Mouse (Mus musculus) testis, postnatal 14 days (tissue): ENCODE results near the gene Lhpp.

Experiments used
- DNase-seq: peaks from one replicate; pipeline ENCODE4 v3.0.0; 2021; ENCODE audit warnings: low spot score

The Lhpp gene

DNA sequence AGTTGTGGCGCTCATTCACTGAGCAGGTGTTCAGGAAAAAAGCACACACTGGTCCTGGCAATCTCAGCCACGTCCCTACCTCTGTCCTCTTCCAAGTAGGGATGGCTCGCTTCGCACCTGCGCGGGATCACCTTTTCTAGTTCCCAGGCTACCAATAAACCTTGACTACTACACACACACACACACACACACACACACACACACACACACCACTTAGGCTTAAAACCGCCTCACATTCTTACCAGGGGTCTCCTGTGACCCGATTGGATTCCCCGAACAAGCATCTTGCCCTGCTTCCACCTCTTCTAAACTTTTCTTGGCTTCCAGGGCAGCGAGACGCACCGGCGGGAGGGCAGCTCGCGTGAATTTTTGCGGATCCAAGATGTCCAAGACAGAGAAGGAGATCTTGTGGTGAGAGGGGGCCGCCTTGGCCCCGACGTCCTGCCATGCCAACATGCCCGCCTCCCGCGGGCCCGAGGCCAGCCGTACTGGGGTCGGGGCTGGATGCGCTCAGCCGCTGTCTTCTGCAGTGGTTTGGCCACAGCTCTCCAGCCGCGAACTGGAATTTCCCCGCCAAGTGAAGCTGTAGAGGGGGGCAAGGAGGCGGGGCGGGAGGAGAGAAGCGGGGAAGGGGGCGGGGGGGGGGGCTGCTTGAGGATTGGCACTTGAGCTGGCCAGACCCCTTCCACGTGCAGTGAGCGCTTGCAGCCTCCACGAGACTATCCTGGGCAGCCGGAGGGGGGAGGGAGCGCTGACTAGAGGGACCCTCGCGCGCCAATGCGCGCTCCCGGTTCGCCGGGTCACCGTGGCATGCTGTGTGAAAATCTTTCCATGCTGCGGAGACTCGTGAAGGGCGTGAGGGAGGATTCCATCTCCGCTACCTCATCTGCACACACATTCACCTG lies 11.1 kb upstream of the Lhpp start, which contains the start of gene Nkx1-2:
Gene Nkx1-2 (minus strand): TSS at position 567 of the 905 bp plus-strand sequence.
- DNase-seq, result no peak

DNA sequence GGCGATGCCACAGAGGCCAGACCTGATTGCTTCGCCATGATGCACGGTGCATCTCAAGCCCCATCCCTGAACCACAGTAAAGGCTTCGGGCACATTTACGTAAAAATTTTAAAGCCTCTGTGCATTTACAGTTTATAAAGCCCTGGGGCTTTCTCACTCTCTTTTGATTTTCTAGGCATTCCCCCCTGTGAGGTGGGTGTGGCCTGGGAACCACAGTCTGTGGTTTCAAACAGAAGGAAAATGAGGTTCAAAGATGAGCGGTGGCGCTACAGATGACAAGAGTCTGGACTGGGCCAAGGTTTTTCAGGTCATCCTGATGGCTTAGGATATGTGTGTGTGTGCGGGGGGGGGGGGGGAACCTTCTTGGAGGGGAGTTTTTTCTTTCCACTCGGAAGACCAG lies 10.4 kb upstream of the Lhpp start:
- no peak for DNase-seq

DNA sequence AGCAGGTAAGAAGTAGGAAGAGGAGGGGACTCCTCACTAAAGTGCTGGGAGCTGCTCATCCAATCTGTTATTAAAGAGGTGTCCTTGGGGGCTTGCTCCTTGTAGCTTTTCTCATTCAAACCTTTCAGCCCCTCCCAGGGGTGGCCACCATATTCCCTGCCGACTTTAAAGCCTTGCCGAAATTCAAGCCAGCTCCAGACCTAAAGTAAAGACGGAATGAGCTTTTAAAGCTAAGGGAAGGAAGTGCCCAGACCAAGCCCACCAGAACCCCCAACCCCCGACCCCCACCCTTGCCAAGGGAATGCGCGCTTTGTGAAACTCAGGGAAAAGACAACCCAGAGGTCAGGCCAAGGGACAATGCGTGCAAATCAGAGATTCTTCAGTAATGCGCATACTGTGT lies 9.5 kb upstream of the Lhpp start:
- no peak for DNase-seq

DNA sequence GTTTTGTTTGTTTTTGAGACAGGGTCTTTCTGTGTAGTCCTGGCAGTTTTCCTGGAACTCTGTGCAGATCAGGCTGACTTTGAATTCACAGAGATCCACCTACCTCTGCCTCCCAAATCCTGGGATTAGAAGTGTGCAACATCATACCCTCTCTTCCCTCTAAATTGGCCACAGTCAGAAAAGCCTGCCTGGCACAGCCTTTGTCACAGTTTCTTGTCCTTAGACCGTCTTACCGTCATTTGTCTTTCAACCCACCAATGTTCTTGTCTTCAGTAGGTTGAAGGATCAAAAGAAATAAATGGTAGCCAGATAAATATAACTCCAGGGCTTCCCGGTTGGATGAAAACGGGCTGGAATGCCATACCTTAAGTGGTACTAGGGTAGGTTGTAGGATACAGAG lies 5.7 kb upstream of the Lhpp start:
- DNase-seq, result no peak

DNA sequence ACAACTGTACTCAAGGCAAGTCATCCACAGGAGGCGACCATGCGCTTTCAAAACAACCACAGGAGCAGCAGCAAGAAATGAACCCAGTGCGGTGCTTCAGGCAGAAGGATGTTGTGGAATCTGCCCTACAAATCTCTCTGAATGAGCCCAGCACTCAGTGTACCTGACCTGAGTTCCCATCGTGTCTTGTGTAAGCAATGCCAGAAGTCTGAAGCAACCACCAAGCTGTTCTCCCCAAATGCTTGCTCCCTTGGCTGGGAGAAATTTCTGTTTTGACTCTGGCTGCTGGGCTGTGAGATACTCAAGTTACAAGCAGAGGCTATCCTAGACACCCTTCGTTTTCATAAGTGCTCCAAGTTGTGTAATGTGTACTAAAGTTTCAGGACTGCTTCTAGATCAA lies 4.7 kb upstream of the Lhpp start:
- no peak for DNase-seq

DNA sequence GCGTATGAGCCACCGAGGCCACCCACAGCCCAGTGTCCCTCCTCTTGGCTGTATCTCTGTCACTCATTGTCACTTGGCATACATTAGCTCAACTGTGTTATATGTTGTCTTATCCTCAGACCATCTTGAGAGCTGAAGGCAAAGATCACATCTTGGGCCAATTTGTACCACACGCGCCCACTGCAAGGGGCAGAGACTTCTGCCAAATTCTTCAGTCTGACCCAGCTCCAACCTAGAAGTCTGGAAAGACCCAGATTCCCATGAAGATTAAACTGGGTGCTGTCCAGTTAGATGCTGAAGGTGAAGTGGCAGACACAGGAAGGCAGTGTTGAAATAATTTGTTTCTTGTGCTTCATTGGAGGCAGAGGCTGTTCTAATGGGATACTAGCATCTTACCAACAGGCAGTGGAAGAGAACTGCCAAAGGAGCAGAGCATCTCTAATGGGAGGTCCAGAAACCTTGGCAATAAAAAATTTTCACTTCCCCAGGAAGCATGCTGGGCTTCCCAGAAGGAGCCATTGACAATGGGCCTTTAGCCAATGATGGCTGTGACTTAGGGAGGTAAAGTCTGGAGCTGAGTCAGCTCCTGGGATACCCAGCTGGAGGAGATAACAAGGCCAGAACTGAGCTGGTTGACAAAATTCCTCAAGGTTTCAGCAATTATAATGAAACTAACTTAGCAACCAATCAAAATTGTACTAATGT lies 2.0 kb upstream of the Lhpp start:
- DNase-seq, result no peak

DNA sequence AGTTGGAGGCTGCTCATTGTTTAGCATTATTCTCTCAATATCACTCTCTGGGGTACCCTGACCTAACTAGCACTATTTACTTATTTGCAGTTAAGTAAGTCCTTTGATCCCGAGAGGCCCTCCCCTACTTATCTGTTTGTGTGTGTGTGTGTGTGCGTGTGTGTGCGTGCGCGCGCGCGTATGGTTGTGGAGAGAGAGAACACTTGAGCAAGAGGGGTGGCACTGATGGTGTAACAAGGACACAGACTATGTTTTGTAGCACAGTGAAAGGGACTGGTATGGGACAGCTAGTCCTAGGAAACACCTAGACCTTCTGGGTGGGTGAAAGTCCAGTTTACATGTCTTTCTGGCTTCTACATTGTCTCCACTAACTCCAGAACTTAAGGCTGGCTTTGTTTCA lies 1.1 kb downstream of the Lhpp start:
- DNase-seq, result no peak

DNA sequence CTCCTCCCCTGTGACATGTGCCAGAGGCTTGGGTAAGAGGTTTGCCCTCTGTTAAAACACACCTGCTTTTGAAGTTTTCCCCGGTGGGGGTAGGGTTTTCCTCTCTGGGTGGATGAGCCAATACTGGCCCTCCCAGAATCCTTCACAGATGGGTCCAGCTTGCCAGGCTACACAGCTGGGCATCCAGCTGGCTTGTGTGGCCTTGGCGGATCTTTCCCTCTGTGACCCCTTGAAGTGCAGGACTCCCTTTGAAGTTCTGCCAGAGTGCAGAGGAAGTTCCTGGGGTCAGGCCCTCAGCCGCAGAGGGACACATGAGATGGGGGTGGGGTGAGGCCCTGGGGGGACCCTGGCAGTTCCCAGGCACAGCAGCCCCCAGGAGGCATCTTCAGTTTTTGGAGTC lies 4.9 kb downstream of the Lhpp start:
- no peak for DNase-seq

DNA sequence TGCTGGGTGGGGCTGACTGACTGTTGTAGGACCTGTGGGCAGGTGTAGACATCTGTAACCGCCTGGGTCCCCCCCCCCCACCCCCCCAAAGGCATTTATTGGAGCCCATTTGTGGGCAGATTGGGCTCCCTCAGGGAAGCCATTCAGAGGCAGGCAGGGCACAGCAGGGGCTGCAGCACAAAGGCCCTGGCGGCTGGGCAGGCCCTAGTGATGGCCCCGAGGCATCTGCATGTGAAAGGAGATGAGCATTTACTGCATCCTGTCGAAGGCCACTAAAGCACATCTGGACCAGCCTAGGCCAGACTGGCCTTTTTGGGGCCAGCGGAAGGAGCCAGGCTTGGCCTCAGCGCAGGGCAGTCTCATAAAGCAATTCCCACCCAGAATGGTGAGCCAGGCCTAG lies 6.0 kb downstream of the Lhpp start:
- no peak for DNase-seq

DNA sequence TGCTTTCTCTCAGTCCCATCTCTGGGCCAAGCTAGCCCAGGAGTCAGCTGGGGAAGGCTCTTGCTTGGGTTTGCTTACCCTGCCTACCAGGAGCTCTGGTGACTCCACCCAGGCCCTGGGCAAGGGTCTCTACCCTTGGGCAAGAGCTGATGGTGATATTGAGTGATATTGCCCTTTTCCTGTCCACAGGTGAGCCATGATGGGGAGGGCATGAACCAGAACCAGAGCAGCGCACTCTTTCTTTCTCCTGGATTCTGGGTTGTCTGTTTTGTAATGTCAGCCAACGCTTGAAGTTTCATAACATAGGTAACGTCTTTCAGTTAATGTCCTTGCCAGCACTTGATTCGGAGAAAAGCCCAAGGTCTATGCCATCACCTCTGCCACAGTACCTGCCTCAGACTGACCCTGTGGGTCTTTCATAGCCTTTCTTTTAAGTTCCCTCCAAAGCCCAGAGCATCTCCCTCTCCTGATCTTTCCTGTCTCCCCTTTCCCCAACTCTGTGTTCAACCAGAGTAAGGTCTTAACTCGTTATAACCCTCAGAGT lies 6.7 kb downstream of the Lhpp start:
- DNase-seq, result no peak

DNA sequence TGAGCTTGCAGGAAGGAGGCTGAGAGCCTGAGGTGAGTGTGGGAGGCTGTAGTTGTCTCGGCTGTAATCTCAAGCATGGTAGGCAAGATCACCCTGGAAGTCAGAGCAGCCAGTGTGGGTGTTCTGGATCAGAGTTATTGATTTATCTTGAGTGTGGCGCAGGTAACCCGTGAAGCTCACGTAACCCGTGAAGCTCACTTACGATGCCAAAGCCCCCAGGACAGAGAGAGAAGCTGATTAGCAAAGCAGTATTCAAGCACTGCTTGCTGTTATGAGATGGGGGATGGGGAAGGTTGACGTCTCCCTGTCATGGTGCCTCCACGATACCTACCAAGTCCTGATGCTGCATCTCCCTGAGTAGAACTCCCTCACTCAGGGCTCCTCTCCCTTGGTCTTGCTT lies 9.1 kb downstream of the Lhpp start:
- DNase-seq, result no peak

DNA sequence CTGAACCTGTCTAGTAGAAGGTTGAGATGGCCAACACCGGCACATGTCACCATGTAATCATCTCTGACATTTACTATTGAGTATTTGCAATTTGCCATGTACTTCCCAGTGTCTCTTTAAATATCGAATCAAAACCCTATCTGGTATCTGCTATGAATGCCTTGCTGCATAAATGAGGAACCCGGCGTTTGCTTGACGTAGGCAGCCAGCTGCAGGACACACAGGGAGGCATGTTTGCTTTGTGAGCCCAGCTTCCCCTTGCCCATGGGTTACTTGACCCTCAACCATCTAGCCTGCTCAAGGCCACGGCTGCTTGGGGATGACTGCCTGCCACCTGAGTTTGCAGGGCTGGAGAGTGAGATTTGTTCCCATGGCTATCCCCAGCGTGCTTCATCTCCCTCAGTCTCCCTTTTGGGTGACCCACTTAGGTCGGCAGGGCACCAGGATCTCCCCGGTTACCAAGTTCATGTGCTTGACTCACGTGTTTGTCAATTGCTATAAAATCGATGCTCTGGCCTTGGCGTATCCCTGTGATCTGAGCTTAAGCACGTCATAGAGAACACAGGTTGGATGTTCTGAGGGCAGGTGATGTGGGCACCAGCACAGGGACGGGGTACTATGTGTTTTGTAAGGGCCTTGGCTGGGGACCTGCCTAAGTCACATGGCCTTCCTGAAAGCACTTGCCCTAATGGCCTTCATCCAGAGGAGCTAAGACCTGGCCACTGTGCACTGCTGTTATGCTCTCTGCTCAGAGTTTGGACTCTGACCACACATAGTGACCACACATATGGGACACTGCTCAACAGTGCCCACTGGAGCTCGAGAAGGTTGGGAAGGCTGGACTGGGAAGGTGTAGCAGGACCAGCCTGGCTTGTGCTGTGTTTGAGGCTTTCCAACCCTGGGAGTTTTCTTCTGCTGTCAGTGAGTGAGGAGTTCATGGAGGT lies 9.8 kb downstream of the Lhpp start:
- no peak for DNase-seq

DNA sequence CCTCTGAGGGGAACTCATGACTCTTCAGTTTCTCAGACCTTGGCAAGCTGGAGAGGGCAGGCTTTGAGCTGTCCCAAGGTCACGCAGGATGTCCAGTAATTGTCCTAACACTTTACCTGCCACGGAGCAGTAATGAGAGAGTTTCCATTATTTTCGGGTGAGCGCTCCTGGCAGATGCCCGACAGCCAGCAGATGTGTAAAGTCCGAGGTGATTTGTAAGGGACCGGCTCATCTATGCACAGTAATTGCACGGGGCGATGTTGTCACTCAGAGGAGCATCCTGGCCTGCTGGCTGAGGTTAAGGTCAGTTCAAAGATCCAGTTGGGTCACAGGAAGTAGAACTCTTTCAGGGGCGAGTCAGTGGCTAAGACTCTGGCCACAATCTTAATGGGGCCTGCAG lies 13.7 kb downstream of the Lhpp start:
- DNase-seq, result no peak

DNA sequence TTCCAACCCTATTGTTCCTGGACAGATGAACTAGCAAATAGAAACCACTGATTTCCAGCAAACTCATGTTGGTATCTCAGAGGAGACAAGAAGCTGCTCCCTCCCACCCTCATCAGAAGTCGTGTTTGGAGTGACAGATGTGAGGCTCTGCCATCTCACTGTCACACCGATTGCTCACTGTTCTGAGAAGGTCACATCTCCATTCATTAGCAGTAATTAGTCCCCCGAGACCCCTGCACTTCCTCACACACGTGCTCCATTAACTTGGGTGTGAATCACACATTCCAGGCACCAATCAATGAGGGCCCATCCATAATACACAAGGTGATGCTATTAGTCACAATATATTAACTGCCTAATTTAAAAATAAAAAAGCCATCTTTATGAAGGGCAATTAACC lies 15.7 kb downstream of the Lhpp start:
- no peak for DNase-seq

DNA sequence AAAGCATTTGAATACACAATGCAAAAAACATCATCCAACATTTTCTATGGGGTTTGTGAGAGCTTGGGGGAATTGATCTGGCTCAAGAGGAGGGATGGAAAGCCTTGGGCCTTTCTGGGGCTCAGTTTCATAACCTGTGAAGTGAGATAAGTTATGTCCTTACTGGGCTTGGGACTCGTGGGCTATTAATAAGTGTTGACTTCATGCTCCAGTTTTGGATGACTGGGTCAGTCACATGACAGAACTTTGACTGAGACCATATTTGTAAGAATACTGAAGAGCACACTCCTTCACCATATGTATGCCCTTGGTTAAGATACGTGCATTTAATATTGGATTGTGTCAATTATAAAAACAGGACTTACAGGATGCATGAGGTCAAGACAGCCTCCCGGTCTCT lies 17.0 kb downstream of the Lhpp start:
- no peak for DNase-seq

DNA sequence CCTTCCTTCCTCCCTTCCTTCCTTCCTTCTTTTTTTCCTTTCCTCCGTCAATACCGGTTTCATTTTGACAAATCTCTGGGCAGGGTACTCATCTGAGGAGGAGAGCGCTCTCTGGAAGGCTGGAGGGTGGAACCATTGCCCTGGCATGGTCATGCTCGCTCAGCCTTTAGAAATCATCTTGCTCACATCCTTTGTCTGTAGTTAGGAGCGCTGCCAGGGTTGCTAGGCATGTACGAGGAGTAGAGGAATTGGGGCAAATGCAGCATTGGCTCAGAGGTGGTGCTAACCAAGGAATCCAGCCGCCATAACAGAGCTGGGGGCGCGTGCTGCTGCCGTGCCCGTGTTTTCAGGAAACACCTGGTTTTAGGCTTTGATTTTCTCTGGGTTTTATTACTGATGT lies 20.9 kb downstream of the Lhpp start:
- DNase-seq, result no peak

DNA sequence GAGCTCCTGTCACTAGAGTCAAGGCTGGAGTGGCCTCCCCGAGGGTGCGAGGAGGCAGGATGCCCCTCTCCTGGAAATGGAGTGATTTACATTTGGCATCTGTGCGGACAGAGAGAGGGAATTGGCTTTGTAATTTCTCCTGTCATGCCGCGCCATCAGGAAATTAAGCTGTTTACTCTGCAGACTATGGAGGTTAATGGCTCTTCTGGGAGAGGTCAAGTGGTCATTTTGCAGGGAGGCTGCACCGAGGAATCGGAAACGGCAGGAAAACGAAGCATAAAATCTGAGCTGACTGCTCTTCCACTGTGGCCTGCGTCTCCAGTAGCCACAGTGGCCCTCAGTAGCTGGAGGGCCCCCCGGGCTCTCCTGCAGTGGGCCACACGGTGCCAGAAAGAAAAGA lies 26.9 kb downstream of the Lhpp start:
- DNase-seq, result no peak

DNA sequence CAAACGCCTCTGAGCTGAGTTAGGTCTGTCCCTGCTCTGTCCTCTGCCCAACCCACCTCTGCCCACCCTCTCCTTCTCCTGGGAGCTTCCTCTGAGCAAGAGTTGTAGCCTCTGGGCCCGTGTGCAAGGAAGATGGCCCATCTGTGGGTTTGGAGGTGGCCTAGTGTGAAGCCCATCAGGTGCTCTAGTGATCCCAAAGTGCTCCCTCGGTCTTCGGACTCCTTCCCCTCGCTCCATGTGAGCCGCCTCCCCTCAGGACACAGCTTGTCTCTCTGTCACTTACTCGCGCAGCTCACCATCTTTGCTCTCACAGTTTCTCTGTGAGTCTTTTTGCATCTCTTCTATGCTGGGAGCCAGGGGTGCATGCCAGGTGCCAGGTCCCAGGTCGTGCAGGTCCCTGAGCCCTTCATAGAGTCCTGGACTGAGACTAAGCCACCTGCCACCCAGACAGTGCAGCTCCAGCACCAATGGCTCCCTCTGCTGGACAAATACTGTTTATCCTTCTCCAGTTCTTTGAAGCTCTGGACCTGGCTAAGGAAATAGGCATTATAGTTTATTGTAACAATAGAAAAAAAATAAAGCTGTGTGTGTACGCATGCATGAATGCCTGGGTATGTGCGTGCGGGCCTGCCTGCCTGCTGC lies 28.1 kb downstream of the Lhpp start:
- DNase-seq, result no peak

DNA sequence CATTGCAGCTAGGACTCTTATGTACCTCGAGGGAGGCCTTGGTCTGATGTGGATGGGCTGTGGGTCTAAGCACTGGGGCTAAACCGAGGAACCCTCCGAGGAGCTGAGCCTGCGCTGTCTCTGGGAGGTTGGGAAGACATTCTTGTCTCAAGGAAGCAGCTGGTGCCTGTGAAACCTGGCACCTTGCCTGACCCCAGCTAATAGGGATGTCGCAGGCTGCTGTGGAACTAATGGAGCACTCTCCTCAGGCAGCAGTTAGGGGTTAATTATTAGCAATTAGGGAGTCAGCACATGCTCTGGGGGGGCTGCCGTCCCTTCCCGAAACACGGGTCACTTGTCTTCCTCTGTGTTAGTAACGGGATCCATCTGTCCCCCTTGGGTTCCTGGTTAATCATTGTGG lies 30.5 kb downstream of the Lhpp start:
- DNase-seq, result no peak

DNA sequence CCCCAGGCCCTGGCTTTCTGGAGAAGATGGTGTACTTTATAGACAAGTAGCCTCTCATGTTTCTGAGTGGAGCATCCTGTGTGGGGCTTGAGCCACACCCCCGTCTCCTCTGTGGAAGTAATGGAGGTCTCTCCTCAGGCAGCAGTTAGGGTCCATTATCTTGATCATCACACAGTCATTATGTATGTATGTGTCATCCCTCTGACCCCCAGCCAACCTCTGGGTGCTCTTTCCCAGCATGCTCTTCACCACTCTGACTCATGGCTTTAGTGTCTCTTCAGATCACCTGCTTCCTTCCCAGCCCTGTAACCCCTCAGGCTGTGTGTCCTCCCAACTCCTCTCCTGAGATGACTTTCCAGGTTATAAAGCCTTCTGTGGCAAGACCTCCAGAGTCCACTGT lies 31.2 kb downstream of the Lhpp start:
- DNase-seq, result no peak

DNA sequence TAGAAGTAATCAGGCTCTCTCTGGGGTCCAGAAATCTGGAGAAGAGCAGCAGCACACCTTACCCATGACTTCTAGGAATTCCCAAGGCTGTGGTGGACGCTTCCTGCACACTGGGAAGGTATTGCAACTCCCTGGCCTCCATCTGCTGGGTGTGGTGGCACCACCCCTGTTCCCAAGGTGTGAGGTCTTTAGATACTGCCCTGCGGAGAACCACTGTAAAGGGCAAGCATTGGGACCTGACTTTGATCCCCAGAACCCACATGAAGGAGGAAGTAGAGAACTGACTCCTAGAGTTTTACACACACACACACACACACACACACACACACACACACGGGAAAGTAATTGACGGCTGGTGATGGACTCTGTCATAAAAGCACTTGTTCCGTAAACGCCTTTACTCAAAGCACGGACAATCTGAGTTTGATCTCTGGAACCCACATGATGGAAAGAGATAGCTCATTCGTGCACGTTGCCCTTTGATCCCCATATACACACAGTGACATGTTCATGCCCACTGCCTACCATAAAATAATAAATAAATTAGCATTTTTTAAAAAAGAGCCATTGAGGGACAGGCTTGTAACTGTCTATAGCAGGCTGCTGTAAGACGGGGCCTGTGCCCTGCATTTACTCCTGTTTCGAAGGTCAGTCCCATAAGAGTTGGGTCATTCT lies 34.3 kb downstream of the Lhpp start:
- DNase-seq, result no peak
